Mouse (Mus musculus) brain, embryonic 18.5 days (tissue): ENCODE results near the gene Ltbr.

ENCODE experiments used
- DNase-seq: peaks from one replicate; pipeline ENCODE4 v3.0.0-alpha.2; 2012; ENCODE audit warnings: low read depth, low spot score

Gene Ltbr

DNA sequence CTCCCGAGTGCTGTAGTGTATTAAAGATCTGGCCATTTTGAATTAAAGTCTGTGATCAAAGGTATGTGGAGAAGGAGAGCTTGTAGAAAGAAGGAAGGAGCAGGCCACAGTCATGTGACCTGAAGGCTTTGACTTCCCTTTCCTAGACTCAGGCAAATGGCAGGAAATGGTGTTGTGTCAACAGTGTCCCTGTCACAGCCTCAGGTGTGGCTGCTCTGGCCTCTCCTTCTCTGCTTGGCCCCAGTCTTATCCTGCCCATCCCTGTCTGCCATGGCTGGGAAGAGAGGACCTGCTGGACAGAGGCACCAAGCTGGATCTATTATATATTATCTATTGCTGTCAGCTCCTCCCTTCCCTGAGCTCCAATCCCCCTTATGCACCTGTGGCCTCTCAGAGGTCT lies 31.9 kb upstream of the Ltbr start:
- no peak for DNase-seq

GRCm38 (mm10) chr6:125344866-125345265 lies 31.2 kb upstream of the Ltbr start:
- no peak for DNase-seq

- no peak for DNase-seq
Observed at GRCm38 (mm10) chr6:125344084-125344483, 30.4 kb upstream of the Ltbr start.

- DNase-seq: no peak
Observed at GRCm38 (mm10) chr6:125342198-125342597, 28.5 kb upstream of the Ltbr start.

- no peak for DNase-seq
Observed at GRCm38 (mm10) chr6:125340244-125340643, 26.6 kb upstream of the Ltbr start.

DNA sequence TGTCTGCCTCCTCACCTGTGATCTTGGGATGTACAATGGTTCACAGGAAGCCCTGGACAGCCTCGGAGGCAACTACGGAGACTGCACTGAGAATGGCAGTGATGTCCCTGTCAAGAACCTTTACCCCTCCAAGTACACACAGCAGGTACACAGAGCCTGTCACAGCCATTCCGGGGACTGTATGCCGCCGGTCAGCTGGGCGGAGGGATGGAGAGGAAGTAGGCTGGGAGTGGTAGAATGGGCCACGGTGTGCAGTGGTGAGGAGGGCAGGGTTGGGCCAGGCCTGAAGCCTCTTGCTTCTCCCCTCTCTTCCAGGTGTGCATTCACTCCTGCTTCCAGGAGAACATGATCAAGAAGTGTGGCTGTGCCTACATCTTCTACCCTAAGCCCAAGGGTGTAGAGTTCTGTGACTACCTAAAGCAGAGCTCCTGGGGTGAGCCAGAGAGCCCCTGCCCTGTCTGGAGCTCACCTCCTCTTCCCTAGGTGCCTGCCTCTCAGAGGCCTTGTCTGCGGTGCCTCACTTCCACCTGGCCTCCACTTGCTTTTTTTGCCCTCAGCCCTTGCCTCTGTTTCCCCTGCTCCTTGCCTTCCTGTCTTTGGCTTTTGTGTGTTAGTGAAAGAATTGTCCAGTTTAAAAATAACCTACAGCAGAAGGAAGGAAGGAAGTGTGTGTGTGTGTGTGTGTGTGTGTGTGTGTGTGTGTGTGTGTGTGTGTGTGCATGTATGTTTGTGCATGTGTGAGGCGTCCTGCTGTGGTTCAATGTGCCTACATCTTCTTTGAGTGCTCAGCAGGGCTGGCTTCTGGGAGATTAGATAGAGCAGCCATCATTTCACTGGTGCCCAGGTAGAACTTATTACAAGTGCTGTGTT lies 25.3 kb upstream of the Ltbr start:
- DNase-seq: no peak

DNA sequence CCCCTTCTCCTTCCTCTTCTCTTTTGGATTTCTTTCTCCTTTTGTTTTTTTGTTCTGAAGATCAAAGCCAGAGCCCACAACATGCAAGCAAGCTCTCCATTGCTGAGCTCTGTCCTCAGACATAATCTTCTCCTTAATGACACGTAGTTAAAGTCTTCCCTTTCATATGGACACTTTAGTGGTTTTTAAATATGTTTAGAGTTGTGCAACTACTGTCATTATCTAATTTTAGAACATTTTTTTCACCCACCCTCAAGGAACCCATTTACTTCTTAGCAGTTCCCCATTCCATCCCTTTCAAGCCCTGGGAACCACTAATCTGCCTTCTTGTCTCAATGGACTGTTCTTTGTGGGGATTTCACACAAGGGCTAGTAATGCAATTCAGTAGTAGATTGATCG lies 20.7 kb upstream of the Ltbr start:
- DNase-seq: no peak

- no peak for DNase-seq
Observed at GRCm38 (mm10) chr6:125333112-125333899, 19.6 kb upstream of the Ltbr start.

DNA sequence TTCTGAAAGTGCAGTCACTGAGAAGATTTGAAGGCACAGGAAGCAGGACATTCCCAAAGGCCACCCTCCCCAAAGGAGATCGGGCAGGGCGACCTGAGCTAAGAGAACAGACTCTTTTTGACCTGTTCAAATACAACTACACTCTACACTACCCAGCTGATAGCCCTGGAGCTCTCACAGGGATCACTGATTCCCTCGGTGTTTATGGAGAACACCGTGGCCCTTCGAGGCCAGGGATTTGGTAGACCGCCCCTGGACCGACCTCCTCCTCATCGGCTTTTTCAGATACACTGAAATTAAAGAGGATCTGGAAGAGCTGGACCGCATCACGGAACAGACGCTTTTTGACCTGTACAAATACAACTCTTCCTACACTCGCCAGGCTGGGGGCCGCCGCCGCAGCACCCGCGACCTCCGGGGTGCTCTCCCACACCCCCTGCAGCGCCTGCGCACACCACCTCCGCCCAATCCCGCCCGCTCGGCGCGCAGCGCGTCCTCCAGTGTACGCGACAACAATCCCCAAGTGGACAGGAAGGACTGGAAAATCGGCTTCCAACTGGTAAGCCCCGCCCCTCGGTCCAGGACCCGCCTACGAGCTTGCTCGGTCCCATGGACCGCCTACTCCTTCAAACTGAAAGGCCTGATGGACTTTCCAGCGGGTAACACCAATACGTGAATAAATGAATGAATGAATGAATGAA lies 17.1 kb upstream of the Ltbr start:
- DNase-seq: peak; percentile 50

DNA sequence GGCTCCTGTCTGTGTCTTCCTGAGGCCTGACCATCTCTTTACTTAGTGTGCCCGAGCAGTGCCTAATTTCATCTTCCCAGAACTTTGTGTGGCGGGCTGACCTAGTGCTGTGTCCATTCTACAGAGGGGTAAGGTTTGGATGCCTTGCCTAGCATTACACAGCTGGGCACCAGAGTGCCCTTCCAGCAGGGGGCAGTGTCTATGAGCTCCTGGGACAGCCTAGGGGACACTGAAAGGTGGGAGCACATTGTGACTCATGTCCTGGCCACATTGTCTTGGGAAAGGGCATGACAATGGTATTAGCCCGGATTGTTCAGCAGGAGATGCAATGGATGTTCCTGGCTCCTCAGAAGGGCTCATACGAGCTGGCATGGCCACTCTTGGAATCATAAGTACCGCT lies 14.6 kb upstream of the Ltbr start:
- no peak for DNase-seq

GRCm38 (mm10) chr6:125325337-125325736 lies 11.7 kb upstream of the Ltbr start:
- no peak for DNase-seq

DNA sequence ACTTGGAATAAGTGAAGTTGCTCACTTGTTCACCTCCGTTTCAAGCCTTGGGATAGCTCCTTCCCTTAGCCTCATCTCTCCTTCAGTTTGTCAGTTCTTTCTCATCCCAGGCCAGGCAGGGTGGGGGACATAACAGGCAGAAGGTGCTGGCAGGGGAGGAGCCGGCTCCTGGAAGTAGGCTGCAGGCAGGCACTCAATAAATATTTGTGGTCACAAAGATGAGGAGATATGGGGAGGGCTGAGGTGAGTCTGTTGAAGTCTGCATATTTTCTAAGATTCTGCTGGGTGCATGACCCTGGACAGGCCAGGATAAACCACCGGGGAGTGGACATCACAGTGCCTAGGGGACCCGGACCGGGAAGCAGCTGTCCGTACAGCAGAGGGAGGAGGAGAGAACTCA lies 9.9 kb upstream of the Ltbr start:
- no peak for DNase-seq

DNA sequence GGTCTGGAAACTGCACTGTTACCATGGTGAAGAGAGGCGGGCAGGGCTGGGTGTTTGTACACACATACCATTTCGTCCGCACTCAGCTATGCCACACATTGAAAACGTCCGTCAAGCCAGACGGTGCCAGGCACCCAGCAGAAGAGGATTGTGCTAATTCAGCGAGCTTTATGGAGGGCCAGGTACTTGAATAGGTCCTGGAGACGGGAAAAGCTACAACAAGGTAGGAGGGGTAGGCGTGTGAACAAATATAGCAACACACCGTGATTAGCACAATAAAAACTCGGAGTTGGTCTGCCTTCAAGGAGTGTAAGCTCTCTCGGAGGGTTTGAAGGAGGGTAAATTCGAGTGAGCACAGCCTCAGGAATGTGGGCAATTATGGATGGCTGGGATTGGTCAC lies 9.1 kb upstream of the Ltbr start:
- no peak for DNase-seq

DNA sequence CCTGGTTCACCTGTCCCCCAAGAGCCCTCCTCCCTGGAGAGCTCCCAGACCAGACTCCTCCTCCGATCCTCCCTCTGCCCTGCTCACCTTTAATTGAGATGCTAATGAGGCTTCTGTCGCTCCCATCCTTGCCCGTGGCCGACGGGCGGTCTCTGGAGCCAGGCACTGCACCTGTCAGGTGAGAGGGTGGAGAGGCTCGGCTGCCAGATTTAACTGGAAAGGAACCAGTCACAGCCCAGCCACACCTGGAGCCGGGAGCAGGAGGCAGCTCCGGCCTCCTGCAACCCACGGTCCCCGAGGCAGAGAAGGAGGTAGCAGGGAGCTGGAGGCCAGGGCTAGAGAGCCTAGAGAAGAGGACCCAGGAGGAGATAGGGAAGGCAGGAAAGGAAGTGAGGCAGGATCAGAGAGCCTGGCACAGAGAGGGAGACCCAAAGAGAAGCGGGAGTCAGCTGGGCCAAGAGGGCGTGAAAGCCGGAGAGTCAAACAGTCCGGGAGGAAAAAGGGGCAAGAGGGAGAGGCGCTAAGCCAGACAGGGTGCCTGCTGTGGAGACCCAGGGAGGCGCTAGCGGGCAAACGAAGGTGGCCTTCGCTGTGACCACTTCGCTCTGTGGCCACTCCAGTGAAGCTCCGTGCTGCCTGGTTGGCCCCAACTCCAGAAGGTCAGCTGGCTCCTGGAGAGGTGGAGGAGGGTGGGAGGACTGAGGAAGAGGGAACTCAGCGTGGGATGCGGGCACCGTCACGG lies 7.6 kb upstream of the Ltbr start:
- DNase-seq: no peak

DNA sequence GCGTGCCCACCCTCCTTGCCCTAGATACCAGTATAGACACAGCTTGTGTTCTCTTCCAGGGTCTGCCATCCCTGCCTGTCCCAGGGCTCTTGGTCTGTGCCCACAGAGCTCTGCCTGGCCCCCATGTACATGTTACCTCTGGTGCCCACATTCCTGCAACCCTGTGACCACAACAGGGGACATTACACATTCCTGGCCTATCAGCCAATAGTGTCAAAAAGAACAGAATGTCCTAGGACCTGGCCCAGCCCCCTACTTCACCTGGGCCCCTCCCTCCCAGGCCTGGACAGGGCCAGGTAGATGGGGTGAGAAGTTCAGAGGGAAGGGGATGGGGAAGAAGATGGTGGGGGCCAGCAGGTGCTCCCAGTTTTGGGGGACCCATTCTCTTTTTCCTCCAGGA lies 6.6 kb upstream of the Ltbr start, which contains the start of gene Scnn1a:
Gene Scnn1a, plus strand, starts transcription at position 337 of the 400 bp plus-strand sequence.
- DNase-seq: no peak

GRCm38 (mm10) chr6:125319919-125320296 lies 6.2 kb upstream of the Ltbr start:
- DNase-seq: no peak

- DNase-seq: no peak
Observed at GRCm38 (mm10) chr6:125318981-125319918, 5.6 kb upstream of the Ltbr start.

DNA sequence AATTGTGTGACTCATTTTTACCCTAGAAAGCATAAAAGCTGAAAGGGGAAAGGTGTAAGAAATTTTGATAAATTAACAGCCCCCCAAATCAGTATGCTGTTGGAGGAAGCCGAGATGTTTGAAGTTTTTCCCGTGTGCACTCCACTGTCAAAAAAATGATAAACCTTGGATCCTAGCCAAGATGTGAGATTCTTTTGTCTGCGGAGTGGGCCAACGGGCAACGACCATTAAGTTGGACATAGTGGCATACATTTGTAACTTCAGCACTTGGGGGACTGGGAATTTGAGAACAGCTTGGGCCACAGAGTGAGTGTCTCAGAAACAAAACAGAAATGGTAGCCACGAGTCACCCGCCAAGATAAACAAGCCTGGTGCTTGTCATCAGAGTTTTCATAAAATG lies 3.4 kb upstream of the Ltbr start:
- DNase-seq: no peak

GRCm38 (mm10) chr6:125314746-125315145 lies 1.1 kb upstream of the Ltbr start:
- no peak for DNase-seq

- no peak for DNase-seq
Observed at GRCm38 (mm10) chr6:125314231-125314563, 512 bp upstream of the Ltbr start.
